Mouse (Mus musculus) heart, adult 2 months (tissue): ENCODE data around the gene Chchd10.

ENCODE experiments used
- CTCF ChIP-seq: fragments of 200-600 bp; IDR thresholded peaks from 2 replicates; pipeline ENCODE4 v1.8.1; 2022; ENCODE audit warnings: antibody characterized with exemption, mild to moderate bottlenecking, moderate library complexity
- EP300 ChIP-seq: fragments of 200-500 bp; IDR thresholded peaks from 2 replicates; pipeline ENCODE4 v1.6.1; 2011; ENCODE audit warnings: low read depth, low read length, control low read depth; ENCODE audit not compliant: insufficient read depth
- POLR2A ChIP-seq: fragments of 200-500 bp; IDR thresholded peaks from 2 replicates; pipeline ENCODE4 v1.6.1; 2011; ENCODE audit warnings: mild to moderate bottlenecking, low read depth, low read length, control low read depth; ENCODE audit not compliant: insufficient read depth

DNA sequence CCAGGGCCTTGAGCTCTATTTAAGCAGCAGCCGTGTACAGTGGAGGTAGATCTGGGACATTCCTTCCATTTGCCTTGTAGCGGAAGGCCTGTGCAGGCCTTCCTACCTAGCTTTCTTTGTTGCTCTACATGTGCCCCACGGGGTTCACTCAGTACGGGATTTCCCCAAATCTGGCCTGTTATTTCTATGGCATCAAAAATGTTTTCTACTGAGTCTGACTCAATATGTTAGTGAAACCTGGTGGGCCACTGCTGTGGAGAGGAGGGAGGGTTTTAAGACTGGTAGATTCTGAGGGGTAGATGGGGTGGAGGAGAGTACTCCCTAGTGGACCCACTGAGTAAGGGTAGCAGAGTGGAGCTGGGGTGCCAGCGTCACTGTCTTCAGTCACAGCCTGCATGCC lies 37.2 kb upstream of the Chchd10 start:
- TF ChIP-seq CTCF (no peak), POLR2A (no peak), EP300 (no peak)
